Mouse (Mus musculus) heart, adult 11 months (tissue): ENCODE measurements around the gene Tenm4.

Experiments used
- DNase-seq: peaks from one replicate; pipeline ENCODE4 v3.0.0; 2022

Tenm4 gene

DNA sequence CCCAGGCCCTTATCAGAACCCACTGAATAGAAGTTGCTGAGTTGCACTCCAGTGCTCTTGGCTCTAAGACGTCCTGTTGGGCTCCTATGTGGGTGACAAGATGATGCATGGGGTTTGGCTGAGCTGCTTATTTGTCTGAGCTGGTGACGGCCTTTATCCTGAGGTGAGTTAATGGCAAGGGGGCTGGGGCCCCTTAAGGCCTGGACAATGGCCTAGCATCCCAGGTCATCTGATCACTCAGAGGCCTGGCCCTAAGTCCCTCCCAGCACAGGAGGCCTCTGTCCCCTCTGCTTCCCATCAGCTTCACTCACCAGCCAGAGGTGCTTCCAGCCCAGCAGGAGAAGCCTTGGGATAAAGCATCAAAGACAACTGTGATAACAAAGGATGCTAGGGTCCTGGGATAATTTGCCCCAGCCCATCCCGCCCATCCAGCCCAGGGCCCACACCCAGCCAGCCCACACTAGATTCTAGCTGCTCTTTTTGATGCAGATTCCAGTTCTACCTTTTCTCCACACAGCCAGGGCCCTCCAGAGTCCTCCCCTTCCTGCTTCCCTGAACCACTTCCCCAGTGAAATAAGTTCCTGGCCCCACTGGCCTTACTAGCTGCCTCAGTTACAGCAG lies 484.2 kb downstream of the Tenm4 start:
- DNase-seq: peak; percentile 80

DNA sequence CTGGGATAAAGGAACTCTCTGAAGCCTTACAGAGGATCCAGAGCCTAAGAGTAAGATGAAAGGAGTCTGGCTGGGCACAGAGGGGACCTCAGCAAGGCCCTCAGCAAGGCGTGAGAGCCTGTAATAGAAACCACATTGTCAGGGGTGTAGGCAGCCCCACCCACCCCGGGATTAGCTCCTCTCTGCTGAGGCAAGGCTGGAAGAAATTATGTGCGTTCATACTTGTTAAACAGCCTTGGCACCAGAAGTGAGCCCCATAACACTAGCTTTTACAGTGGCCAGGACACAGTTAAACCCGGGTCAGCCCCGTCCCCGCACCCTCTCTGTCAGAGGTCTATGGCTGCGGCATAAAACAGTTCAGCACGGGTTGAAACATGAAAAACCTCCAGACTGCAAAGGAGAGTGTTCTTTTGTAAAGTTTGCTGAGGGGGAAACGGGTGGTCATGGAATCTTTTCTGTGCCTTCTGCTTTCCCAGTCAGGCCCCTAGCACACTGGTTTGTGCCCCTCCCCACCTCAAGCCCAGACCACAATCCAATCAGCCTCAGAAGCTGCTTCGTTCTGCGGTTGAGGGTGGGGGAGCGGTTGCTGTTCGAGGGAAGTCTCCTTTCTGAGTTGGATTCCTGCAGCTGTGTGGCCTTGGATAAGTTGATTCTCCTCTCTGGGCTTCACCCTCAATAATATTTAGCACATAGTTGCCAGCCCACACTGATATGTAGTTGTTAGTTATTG lies 486.2 kb downstream of the Tenm4 start:
- DNase-seq: peak; percentile 55

DNA sequence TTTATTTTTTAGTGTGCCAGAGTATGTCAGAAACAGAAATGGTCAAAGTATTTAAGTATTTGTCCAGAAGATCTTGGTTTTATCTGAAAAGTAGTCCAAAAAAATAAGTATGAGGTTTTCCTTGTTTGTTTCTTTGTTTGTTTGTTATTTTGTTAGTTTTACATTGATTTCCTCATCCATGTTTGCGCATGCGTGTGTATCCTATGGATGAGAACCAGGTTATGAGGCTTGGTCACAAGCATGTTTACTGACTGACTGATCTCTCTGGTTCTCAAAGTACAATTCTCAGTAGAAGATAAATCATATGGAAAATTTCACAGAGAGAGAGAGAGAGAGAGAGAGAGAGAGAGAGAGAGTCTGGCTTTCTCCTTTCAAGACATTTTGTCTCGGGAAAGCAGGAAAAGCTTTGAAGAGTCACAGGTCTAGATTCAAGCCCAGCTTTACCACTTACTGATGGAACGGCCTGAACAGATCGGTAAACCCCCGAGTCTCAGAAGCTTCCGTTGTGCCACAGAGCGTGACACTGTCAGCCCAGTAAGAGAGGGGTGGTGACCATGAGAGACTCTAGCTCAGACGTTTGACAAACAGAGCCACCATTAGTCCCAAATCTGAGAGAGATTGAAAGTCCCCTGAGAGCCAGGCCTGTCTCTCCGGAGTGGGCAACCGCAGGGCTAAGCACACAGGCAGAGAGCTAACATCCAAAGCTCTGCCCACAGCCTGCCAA lies 487.0 kb downstream of the Tenm4 start:
- peak; percentile 70 for DNase-seq

DNA sequence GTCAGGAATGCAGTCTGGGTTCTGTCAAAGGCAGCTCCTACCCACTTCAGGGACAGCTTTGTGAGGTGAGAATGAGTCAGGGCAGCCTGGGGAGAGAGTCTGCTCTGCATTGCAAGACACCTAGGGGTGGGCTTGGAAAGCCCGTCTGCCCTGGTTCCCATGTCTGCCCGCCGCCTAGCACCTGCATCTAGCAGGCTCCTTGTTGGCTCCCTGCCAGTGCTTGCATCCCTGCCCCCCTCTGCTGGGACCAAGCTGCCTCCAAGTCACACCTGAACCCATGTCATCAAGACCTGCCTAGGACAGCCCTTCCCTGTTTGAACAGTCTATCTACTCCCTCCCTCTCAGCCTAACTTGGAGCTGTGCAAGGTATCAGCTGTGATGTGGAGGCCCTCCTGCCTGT lies 489.9 kb downstream of the Tenm4 start:
- DNase-seq: no peak

DNA sequence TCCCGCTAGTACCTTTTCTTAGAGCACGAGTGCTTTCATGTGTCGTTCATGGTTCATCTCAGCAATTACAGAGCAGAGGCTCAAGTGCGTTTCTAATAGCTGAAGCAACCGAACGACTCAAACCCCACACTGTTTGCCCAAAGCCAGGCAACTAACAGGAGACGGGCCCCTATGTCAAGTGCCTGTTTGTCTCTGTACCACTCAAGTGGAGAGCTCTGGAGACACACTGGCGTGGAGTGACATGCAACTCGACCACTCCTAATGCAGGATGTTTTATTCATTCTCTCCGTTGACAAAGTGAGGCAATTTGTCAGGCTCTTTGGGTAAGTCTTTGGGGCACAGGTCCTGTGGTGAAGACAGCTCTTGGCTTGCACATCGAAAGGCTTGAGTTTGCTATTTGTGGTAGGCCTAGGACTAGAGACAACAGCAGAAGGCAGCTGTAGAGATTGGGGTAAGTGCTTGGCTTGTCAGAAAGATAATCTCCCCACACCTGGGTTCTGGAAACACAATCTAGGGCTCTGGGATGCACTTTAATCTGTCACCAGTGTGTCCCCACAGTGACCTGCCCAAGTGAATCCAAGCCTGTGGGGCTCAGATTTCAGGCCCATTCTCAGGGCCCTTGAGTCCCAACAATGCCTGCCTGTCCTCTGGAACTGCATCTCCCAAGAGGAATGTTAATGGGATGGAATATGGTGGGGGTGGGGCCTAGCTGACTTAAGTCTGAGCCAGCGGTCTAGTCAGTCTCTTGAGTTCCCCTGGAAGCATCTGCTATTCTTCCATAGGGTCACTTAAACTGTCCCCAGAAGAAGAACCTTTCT lies 490.5 kb downstream of the Tenm4 start:
- no peak for DNase-seq

DNA sequence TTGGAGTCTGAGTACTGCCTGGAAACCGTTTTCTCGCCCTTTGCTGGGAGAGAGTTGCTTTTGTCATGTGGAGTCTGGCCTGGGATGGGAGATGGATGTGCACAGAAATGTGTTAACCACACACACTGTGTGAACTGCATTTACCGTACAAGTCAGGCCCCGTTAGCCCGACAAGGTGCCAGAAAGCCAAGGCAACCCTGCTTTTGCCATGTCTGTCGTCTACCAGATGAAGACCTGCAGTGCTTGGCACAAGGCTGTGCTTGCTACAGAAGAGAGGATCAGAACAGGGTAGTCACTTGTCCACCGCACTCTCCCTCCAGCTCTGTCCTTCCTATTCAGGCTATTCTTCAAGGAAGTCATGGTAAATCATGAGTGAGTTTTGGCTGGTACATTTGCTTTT lies 492.3 kb downstream of the Tenm4 start:
- DNase-seq: no peak

DNA sequence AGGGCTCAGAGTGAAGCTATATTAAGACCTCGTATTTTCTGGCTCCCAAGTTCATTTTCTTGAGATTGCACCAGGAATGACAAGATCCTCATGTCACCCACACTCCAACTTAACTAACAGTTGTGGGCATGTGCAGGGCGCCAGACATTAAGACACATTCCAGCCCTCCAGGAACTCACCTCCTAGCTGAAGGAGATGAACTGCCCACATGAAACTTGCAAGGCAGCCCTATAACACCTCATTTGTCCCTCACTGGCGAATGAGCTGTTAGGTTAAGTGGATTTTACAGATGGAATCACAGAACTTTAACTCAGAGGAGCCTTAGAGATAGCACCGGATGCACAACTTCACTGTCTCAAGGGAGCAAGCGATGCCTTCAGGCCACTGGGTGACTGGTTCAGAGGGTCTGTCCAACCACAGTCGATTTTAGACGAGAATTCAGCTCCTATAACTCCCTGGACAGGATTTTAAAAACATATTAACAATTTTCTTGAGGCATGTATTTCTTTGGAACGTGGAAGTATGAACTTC lies 495.4 kb downstream of the Tenm4 start:
- no peak for DNase-seq

DNA sequence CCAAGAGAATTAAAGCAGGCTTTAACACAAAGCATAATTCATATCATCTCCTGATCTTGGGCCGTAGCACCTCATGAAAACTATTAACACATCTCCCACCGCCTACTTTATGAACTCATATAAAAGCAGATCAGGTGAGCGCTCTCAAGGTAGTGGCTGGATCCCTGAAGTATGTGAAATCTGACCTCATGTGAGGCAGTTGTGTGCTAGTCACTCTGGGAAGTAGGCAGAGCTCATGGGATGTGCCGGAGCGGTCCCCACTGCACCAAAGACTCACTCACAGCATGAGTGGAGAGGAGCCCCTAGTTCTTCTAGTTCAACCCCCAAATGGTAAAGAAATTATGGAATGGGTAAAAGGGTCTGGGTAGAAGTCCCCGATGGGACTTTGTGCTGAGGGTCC lies 496.6 kb downstream of the Tenm4 start:
- DNase-seq: no peak

DNA sequence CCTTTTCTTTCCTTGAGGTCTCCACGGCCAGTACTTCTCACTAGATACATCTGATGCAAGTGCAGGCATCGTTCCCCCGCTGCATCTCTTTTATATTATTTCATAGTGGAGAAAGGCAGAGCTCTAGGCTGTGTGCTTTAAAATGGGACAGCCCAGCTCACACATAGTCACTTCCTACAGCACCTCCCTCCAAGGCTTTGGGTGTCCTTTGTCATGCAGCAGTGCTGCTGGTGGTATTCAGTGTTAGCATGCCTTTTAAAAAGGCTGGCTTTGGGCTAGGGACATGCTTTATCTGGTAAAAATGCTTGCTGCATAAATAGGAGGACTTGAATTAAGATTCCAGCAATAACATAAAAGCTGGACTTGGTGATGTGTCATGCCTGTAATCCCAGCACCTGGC lies 499.0 kb downstream of the Tenm4 start:
- no peak for DNase-seq

DNA sequence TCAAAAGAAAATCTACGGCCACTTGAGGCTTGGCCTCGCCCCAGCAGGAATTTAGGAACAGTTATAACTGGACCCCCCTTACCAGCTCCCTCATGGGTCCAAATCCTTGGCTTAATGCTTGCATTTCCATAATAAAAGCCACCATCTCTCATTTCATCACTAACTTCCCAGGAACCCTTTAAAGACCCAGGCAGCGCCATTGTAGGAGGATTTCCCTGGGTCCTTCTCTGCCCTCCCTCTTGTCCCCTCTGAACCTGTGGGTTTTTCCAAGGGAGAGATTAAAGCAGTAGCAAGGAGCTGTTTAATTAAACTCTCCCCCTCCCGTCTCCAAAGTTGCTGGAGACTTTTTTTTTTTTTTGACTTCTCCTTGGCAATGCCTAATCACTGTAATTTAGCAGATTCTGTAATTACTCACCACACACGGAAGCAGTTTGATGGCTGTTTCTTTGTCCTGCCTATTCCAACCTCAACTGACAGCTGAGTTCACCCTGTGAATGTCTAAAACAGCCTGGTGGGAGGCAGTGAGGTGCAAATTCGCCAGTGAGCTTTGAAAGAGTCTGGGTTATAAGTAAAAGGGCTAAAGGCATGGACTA lies 501.4 kb downstream of the Tenm4 start:
- no peak for DNase-seq

DNA sequence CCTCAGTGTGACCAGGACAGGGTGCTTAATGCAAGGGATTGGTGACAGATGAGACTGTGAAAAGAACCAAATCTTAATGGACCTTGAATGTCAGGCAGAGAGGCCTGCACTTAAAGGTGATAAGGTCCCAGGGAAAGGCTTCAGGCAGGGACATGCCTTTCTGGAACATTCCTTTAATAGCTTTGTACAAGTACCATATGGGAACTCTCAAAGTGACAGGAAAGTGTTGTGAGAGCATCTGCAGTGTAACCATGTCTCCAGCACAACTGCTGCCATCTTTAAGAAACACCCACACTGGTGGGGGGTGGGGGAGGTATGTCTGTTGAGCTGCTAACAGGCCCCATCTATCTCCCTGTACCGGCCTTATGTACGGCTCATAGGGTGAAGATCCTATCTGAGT lies 506.0 kb downstream of the Tenm4 start:
- no peak for DNase-seq

DNA sequence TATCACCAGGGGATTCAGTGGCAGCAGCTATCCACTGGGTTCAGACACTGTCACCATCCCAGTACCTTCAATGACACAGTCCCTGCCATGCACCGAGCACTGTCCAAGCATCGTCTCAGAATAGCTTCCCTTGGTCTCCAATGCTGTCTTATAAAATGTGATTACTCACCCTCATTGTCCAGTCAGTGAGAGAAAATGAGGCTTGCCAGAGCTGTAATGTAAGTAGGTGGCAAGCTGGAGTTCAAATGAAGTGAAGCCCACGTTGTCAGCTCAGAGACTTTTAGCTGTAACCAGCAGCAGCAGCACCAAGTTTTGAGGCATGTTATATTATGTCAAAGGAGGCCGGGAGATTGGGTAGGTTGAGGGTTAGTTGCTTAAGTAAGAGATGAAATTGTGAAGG lies 507.2 kb downstream of the Tenm4 start:
- DNase-seq: no peak

DNA sequence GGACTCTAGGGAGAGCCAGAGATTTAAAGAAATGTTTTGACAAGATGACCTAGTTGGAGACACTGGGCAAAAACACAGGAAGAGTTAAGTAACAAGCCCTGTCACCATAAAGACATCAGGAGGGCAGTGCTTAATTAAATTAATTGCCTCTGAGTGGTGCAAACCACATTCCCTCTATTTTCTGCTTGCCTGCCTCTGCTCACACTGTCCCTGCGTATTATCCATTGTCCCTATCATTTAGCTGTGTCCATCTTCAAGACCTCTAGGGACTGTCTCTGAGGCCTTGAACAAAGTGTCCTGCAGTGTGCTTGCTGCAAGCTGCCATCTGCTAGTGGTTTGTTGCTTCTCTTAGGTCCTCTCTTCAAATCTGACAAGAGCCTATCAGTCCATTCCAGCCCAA lies 508.7 kb downstream of the Tenm4 start:
- no peak for DNase-seq

DNA sequence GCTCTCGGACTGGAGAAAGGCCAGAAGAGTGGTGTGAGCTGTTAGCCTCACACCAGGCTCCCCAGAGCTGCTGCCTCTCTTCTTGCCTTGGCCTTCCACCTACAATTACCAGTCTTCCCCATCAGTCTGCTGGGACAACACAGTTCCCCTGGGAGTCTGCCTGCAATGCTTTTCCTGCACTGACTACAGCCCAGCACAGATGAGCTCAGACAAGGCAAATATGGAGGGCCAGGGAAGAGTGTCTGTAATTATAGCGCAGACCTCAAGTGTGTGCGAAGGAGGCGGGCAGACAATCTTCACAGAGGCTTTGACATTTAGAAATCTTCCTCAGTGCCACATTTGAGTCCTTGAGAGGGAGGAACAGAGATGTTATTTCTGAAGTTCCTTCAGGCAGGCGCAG lies 509.4 kb downstream of the Tenm4 start:
- peak; percentile 93 for DNase-seq

DNA sequence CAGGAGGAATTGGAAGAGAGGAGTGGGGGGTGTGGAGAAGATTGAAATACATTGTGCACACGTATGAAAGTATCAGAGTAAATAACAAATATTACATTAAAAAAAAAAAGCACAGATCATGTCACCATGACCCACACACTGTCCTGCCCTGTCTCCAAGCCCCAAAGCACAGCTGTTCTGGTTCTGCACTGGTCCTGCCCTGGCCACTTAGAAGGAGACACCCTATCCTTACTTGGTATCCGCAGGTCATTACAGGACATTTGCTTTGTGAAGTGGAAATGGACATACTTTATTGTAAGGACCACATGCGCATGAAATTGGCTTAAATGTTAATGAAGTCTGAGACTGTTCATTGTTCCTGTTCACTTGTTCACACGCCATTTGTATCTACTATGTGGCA lies 510.8 kb downstream of the Tenm4 start:
- DNase-seq: no peak

DNA sequence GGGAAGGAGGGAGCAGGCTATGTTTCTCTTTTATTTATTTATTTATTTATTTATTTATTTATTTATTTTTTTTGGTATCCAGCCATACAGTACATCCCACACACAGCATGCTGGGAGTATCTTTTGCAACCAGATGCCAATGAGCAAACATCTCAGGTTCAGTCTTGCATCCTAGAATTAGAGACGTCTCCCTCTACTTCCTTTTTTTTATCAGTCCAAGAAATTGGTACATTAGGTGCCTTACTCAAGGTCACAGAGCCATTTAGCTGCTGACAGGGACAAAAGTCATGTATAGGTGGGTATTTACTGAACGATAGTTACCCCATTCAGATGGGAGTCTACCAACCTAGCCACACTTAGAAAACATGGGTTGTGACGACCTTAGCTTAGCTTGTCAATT lies 517.1 kb downstream of the Tenm4 start:
- DNase-seq: no peak

DNA sequence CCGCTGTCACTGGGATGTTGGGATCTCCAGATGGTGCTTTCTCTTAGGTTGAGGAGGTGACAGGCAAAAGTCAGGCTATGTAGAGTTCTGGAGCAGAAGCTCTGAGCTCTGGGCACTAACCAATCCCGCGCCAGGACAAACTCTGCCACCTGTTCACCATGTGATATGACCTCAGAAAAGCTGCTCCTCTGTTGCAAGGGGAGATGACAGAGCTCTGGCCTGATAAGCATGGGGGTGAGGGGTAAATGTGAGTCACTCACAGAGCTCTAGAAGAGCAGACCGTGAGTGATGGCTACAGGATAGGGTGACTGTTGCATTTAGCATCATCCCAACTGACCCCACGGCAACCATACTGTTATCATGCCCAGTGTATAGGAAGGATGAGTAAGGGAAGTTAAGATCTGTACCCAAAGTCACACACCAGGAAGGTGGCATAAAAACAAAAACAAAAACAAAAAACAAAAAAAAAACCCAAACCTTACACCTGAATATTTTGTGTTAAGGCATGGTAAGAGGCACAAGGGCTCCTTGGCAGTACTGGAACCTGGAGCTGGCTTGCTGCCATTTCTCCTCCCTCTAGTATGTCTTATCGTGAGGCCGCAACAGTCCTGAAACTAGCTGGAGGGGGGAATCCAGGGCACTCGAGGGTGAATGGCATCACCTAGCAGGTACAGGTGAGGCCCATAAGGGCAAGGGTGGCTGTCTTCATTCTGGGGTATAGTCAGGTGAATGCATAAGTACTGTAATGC lies 530.2 kb downstream of the Tenm4 start:
- no peak for DNase-seq

DNA sequence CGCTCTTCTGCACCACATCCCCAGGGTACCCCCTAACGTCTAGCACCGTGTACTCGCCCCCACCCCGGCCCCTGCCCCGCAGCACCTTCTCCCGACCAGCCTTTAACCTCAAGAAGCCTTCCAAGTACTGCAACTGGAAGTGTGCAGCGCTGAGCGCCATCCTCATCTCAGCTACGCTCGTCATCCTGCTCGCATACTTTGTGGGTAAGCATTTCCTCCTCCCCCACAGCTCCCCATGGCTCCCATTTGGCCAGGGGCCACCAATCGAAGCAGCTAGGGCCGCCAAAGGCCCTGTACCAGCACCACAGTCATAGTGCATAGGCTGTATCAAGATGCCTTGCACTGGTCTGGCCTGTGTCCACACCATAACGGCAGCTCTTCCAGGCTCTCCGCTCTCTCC lies 532.9 kb downstream of the Tenm4 start:
- peak; percentile 83 for DNase-seq

DNA sequence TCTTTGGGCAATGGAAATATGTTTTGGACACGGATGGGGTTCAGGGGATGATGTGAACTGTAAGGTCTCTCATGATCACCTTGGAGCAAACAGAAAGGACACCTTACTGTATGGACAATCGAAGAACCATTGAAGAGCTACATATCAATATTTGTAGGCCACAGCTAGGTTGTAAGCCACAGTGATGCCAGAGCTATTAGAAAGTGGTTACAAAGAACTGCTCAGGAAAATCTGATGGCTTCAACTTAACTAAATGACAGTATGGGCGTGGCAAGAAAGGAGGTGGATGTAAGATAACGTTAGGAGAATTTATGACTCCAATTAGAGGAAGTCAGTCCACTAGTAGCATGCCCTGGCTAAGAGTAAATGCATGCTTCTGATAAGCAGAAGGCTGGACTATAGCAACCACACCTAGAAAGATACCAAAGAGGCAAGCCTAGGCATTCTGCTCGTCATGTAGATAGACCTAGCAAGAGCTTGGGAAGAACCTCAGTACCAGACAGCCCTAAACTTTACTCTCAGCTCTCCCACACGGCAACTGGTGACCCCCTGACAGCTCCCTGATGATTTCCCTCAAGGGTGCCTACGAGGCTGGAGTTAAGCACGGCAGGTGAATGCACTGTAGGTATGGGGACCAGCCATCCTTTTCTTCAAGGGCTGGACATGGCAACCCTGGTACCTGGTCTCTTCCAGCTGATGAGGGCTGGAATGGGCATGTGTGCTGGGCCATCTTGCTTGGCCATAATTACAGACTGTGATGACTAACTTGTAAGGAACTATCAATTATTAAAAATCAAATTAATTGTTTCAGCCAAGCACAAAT lies 534.5 kb downstream of the Tenm4 start:
- DNase-seq: peak; percentile 76

DNA sequence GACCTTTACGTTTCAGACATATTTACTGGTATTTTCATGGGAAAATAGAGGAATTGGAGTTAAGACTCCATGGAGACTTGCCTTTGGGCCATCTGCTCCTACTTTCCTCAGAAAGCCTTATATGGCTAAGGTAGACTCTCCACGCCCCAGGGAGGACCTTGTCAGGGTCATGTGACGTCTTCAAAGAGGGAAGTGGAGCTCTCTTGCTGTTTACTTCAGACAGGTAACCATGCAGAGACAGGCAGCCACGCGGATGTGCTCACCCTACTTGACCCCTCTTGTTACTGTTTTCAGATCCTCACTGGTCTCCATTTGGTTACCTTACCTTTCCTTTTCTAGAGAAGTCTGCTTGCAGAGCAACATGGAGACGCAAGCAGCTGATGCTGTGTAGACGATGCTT lies 535.5 kb downstream of the Tenm4 start:
- no peak for DNase-seq

DNA sequence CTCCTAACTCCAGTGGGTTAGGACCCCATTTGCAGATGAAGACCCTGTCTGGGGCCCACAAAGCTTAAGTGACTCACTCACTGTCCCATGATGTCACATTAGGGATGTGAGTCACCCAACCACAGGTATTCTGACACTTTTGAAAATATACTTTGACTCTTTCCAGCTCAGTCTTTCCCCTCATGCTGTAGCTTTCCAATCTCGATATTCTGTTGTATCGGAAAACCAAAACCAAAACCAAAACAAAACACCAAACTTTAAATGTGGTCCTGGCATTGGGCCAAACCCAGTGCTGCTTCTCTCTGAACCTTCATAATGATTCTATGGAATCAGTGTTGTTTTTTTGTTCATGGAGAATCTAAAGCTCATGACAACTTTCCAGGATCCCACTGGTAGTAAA lies 536.1 kb downstream of the Tenm4 start:
- DNase-seq: no peak
